Mouse (Mus musculus) heart, postnatal 0 days (tissue): ENCODE data around the gene Dop1b.

Experiments used
- CTCF ChIP-seq: IDR thresholded peaks from 2 replicates; pipeline ENCODE4 v1.5.1; 2016; ENCODE audit warnings: antibody characterized with exemption, control low read depth, low read depth
- EP300 ChIP-seq: IDR thresholded peaks from 2 replicates; pipeline ENCODE4 v1.6.1; 2016; ENCODE audit warnings: antibody characterized with exemption, low read depth

GRCm38 (mm10) chr16:93742903-93743302, 31.2 kb downstream of the Dop1b start:
- TF ChIP-seq CTCF: no peak
- no peak for TF ChIP-seq EP300
